Mouse (Mus musculus): ENCODE measurements around the gene Gm10642. TPM values are rescaled to one million over a fixed set of nuclear protein-coding genes. Genes with fewer than 3 reads are reported as not detected.

The Gm10642 gene
- 1 to 10 TPM; 1.3 to 1.6 TPM for total RNA-seq (2021)
- long read RNA-seq, experiment 1: 0 reads
- long read RNA-seq, experiment 2: 0 reads

GRCm38 (mm10) chr9:70656130-70657007 is at the start of gene Gm10642:
Gene Gm10642, plus strand, starts transcription at chr9:70656251.
- peak; percentile 26 to 52 for DNase-seq (ENCODE audit: low spot score in 2 of 2)

- no peak for DNase-seq (ENCODE audit: low spot score in 2 of 2)
Observed at GRCm38 (mm10) chr9:70611026-70611673, 44.9 kb upstream of the Gm10642 start.

GRCm38 (mm10) chr9:70629711-70630110 is 26.3 kb upstream of the Gm10642 start:
- no peak for DNase-seq (ENCODE audit: low spot score in 2 of 2)

DNA sequence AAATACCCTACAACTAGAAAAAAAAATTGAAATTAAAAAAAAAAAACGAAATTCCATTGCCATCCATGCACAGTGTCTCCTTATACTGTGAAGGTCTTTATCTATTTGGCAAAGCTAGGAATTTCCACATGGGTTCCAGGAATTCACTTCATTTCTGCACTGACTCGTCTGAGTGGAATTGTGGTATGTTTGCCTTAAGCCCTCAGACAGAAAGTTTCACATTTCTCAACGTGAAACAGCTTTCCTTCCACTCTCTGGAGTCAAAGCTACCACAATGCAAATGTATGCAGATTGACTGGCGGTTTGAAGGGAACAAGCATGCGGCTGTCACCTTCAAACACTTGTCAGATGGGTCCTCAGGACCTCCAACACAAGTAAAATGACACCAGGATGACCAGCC is 24.4 kb upstream of the Gm10642 start:
- no peak for DNase-seq (ENCODE audit: low spot score in 2 of 2)

DNA sequence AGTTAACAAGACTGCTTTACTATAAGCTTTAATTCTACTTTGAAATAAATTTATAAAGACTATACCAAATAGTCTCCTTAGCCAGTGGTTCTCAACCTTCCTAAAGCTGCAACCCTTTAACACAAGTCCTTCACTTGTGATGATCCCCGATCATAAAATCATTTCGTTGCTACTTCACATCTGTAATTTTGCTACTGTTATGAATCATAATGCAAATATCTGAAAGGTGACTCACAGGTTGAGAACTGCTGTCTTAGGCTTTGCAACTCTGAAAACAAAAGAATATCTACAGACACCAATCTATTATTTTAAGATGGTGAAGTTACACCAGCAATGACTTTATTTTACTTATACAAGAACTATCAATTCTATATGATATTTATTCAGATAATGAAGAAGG is 19.3 kb upstream of the Gm10642 start:
- DNase-seq (ENCODE audit: low spot score in 2 of 2): no peak

GRCm38 (mm10) chr9:70650260-70650659 is 5.8 kb upstream of the Gm10642 start:
- DNase-seq (ENCODE audit: low spot score in 2 of 2): no peak

DNA sequence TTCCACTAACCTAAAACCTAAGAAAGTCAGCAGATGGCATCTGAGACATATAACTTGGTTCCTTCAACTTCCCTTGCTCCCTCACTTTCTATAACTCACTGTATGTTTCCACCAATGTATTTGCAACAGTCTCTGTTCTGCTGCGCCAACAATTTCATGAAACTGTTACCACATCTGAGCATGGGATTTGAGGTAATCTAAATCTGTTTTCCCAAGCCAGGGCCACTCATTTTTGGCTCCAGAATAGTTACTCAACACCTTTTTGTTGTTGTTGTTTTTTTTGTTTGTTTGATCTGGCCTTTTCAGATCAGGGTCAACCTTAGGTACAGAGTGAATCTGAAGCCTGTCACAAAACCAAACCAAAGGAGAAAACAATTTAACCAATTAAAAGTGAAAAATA is 5.1 kb upstream of the Gm10642 start:
- DNase-seq (ENCODE audit: low spot score in 2 of 2): no peak

DNA sequence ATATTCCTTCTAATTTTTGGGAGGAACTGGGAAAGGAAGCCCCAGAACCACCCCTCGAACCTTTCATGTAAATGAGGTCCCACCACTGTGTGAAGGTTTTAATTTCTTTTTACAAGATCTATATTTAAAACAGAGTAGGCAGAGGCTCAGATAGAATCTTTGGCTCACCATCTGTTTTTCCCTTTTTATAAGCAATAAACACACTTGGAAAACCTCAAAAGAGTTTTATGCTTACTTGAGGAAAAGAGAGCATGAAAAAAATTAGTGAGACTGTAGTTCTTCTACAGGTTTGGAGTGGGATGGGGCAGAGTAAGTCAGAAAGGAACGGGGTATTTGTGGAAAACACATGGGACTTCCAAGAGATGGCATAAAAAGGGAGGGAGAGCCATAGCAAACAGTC is 3.8 kb upstream of the Gm10642 start:
- no peak for DNase-seq (ENCODE audit: low spot score in 2 of 2)

- DNase-seq (ENCODE audit: low spot score in 2 of 2): no peak
Observed at GRCm38 (mm10) chr9:70653875-70654274, 2.2 kb upstream of the Gm10642 start.

GRCm38 (mm10) chr9:70654496-70654895 is 1.6 kb upstream of the Gm10642 start:
- peak in 1 of 2 experiments; percentile 19 for DNase-seq (ENCODE audit: low spot score in 2 of 2)

GRCm38 (mm10) chr9:70655764-70656129 is 304 bp upstream of the Gm10642 start:
- DNase-seq (ENCODE audit: low spot score in 2 of 2): no peak

DNA sequence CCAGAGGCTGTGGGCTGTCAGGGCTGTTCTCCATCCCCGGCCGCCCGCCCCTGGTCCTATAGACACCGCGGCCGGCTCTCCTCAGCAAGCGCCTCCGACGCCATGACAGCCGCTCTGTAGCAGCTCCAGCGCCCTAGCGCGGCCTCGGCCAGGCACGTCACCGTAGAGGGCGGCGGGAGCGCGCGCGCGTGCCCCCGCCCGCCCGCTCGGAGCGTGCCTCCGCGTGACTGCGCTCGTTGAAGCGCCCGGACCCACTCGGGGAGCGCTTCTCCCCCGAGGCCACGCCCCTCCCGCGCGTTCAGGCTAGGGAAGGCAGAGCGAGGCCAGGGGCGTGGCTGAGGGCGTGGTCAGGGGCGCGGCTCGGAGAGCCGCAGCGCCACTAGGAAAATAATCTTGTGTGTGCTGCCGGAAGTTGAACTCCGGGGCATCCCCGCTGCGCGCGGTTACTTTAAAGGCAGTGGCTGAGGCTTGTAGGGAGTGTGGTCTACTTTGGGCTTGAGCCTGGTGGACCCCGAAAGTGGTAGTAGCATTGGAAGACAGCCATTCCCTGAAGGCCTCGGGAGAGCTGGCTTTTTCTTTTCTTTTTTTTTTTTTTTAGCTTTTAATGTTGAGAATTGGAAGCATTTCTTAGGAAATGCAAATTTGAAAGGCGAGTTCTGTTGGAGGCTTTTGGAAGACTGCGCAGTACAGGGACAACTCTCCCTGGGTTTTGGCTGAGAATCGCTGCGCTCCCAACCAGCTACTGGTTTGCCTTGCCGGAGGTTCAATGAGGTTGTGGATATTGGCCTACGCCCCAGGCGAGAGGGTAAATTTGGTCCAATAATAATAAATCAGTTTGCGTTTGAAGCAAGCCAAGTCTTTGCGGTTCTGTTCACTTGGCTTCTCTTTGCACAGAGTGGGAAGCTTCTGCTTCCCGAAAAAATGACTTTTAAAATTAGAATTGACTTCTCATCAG is 1.2 kb downstream of the Gm10642 start, which contains the start of gene Mindy2:
Gene Mindy2 (minus strand): TSS at position 162 of the 955 bp plus-strand sequence.
- DNase-seq (ENCODE audit: low spot score in 2 of 2): peak; percentile 98 to 99

- no peak for DNase-seq (ENCODE audit: low spot score in 2 of 2)
Observed at GRCm38 (mm10) chr9:70658266-70658665, 2.2 kb downstream of the Gm10642 start.

DNA sequence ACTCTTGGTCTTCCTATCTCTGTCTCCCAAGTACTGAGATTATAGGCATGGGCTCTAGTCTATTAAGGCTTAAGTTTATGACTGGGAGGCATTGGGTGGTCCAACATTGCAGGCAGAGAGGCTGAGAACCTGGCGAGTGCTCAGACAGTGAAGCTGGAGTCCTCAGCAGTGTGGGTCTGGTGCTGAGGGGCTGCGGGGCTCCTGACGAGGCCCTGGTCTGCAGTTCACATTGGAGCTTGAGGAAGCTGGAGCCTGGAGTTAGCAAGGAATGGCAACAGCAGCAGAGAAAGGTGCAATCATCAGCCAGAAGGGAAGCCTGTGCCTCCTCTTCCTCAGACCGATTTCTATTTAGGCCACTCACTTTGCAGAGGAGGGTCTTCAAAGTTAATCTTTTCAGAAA is 8.8 kb downstream of the Gm10642 start:
- DNase-seq (ENCODE audit: low spot score in 2 of 2): no peak

DNA sequence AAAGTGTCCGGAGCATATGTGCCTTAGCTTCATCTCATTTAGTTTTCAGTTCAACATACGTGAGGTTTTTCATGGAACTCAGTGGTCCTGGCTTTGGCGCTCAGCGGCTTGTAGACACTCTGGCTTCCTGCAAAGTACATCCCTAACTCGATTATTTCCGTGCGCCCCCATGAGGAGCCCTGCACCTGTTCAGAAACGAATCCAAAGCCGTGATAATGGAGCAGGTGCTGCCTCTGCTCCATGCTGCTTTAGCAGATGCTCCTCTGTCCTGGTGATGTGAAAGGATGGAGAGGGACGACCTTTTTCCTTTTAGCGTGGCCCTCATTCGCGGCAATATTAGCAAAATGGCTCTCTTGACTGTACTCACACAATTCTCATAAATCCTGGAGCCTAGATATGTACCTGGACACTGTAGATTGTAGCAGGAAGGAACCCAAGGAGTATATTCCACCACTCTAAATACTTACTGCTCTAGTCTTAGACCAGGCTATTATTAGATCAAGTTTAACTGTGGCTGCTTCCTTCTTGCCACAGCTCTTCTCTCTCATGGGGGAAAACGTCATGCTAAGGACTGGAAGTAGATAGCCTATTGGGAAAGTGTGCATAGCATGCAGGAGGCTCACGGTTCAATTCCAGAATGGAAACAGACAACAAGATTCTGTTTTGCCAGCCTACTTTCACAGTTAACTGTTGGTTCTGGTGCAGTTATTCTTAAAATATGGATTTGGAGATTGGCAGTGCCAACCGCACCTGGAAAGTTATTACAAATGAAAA is 9.5 kb downstream of the Gm10642 start:
- no peak for DNase-seq (ENCODE audit: low spot score in 2 of 2)

GRCm38 (mm10) chr9:70666811-70667210 is 10.8 kb downstream of the Gm10642 start:
- DNase-seq (ENCODE audit: low spot score in 2 of 2): no peak

DNA sequence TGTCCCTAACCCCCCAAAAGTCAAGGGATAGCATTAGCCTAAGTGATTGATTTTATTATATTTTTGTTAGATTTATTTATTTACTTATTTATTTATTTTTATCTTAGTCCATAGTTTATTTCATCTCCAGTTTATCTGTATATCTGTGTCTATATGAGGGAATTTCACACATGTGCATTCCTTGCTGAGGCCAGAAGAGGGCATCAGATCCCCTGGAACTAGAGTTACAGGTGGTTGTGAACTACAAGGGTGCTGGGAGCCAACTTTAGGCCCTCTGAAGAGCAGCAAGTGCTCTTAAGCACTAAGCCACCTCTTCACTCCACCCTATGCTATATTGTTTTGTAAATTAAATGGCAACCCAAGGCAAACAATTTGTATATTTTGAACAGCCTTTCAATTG is 12.0 kb downstream of the Gm10642 start:
- DNase-seq (ENCODE audit: low spot score in 2 of 2): no peak

- no peak for DNase-seq (ENCODE audit: low spot score in 2 of 2)
Observed at GRCm38 (mm10) chr9:70669197-70669596, 13.1 kb downstream of the Gm10642 start.

- no peak for DNase-seq (ENCODE audit: low spot score in 2 of 2)
Observed at GRCm38 (mm10) chr9:70670381-70670780, 14.3 kb downstream of the Gm10642 start.

- no peak for DNase-seq (ENCODE audit: low spot score in 2 of 2)
Observed at GRCm38 (mm10) chr9:70671278-70671677, 15.2 kb downstream of the Gm10642 start.
